ENCODE assay signal across 27 mouse cellular contexts in genomic region chr4:55453902-55454301, GRCm38 (mm10).
A peak's percentile ranks its signal among the peaks of the same experiment; 100 is the strongest.
DNase-seq lines count a peak whose midpoint lies in the region; ATAC-seq and TF ChIP-seq lines count a peak whose summit lies in the region.
"Had no signal": no experiment of that assay in that cellular context is flagged by ENCODE, and none has a peak within 500 bp of the region (broad histone marks: within the 10 kb centered on the region; RNA-seq: fewer than 3 reads in every experiment).

No protein-coding gene starts in this region.

- peak; percentile 13 to 20 for DNase-seq in cerebellum, postnatal 14 days
- DNase-seq in cerebellum, adult 2 months, result no peak
- DNase-seq in heart, adult 11 months, result no peak
- DNase-seq in limb, embryonic 14.5 days (ENCODE audit: low spot score), result peak; percentile 39
- no peak for DNase-seq in limb, embryonic 10.5 days (ENCODE audit: low spot score)
- no peak for DNase-seq in frontal cortex, postnatal 10 days (ENCODE audit: low spot score in 2 of 2)
- DNase-seq: adrenal gland, postnatal 10 days; cerebellum, postnatal 25 days; gastrocnemius, postnatal 10 days; kidney, postnatal 4 days; layer of hippocampus, adult 9-11 months; left cerebral cortex, postnatal 4 days; lung, adult 18-20 months; lung, postnatal 36 days; right cerebral cortex, postnatal 25 days; thymus, postnatal 14 days had no signal

- H3K4me3 ChIP-seq in cerebellum, adult 2 months (replicated peaks; ENCODE audit: insufficient read depth, low read depth, low read length), result no peak overlapping the region
- H3K4me3 ChIP-seq in heart, embryonic 15.5 days, result no peak overlapping the region
- H3K4me3 ChIP-seq in limb, embryonic 14.5 days (replicated peaks; ENCODE audit: low read length), result no peak overlapping the region
- H3K4me3 ChIP-seq in limb, embryonic 10.5 days, result no peak overlapping the region
- H3K4me3 ChIP-seq: heart, adult 2 months; kidney, embryonic 15.5 days; left cerebral cortex, adult 2 months; neural tube, embryonic 15.5 days had no signal

- H3K27me3 ChIP-seq in cerebellum, adult 2 months (ENCODE audit: control insufficient read depth, insufficient read depth, low read length), result no peaks in the 10 kb centered on the region
- no peaks in the 10 kb centered on the region for H3K27me3 ChIP-seq in heart, embryonic 15.5 days
- H3K27me3 ChIP-seq in limb, embryonic 14.5 days (ENCODE audit: control insufficient read depth, insufficient read depth, low read length), result no peaks in the 10 kb centered on the region
- no peaks in the 10 kb centered on the region for H3K27me3 ChIP-seq in limb, embryonic 10.5 days (ENCODE audit: low read depth, poor library complexity, severe bottlenecking)
- H3K27me3 ChIP-seq: kidney, embryonic 15.5 days; neural tube, embryonic 15.5 days had no signal

- no peak overlapping the region for H3K4me2 ChIP-seq in heart, embryonic 15.5 days
- no peak overlapping the region for H3K4me2 ChIP-seq in limb, embryonic 14.5 days (replicated peaks; ENCODE audit: low read depth, low read length, severe bottlenecking)
- H3K4me2 ChIP-seq: hindbrain, embryonic 14.5 days; kidney, embryonic 15.5 days; liver, embryonic 11.5 days; neural tube, embryonic 15.5 days had no signal

- no peaks in the 10 kb centered on the region for H3K36me3 ChIP-seq in heart, embryonic 15.5 days
- no peaks in the 10 kb centered on the region for H3K36me3 ChIP-seq in limb, embryonic 14.5 days (ENCODE audit: control insufficient read depth, insufficient read depth, low read length)
- H3K36me3 ChIP-seq in limb, embryonic 10.5 days, result no peaks in the 10 kb centered on the region
- H3K36me3 ChIP-seq: kidney, embryonic 15.5 days; neural tube, embryonic 15.5 days had no signal

- ATAC-seq in heart, embryonic 15.5 days (replicated peaks; ENCODE audit: insufficient number of reproducible peaks, insufficient read depth, low FRiP score, low read depth), result peak; percentile 76
- no peak for ATAC-seq in limb, embryonic 14.5 days (ENCODE audit: low FRiP score, low read depth)
- ATAC-seq: activated CD4-positive, CD25-positive, alpha-beta regulatory T cell, adult 4 months; CD4-positive, CD25-positive, alpha-beta regulatory T cell, adult 4 months; intestine, embryonic 16.5 days; midbrain, embryonic 16.5 days had no signal

- H3K9me3 ChIP-seq in heart, embryonic 15.5 days (replicated peaks), result no peaks in the 10 kb centered on the region
- H3K9me3 ChIP-seq in limb, embryonic 14.5 days (ENCODE audit: control insufficient read depth, low read length), result no peaks in the 10 kb centered on the region
- no peaks in the 10 kb centered on the region for H3K9me3 ChIP-seq in limb, embryonic 10.5 days (replicated peaks)
- H3K9me3 ChIP-seq: kidney, embryonic 15.5 days; neural tube, embryonic 15.5 days had no signal

- H3K9ac ChIP-seq in heart, embryonic 15.5 days, result no peak overlapping the region
- no peak overlapping the region for H3K9ac ChIP-seq in limb, embryonic 14.5 days (ENCODE audit: low read depth, low read length, severe bottlenecking)
- H3K9ac ChIP-seq: hindbrain, embryonic 14.5 days; kidney, embryonic 15.5 days; neural tube, embryonic 15.5 days had no signal

- H3K4me1 ChIP-seq in cerebellum, adult 2 months (ENCODE audit: control insufficient read depth, insufficient read depth, low read length), result no peaks in the 10 kb centered on the region
- peaks cover 16% of the 10 kb centered on the region for H3K4me1 ChIP-seq in heart, embryonic 15.5 days (replicated peaks)
- no peaks in the 10 kb centered on the region for H3K4me1 ChIP-seq in limb, embryonic 14.5 days (ENCODE audit: control insufficient read depth, insufficient read depth, low read length)
- H3K4me1 ChIP-seq in limb, embryonic 10.5 days, result no peaks in the 10 kb centered on the region
- H3K4me1 ChIP-seq: kidney, embryonic 15.5 days; neural tube, embryonic 15.5 days had no signal

- TF ChIP-seq POLR2A in cerebellum, adult 2 months (IDR thresholded peaks at IDR 0.05; ENCODE audit: borderline replicate concordance, insufficient read depth, low read length), result no peak
- no peak for TF ChIP-seq POLR2A in limb, embryonic 14.5 days (IDR thresholded peaks at IDR 0.05; ENCODE audit: borderline replicate concordance, extremely low read depth, insufficient read depth, insufficient read length)

- no peak for TF ChIP-seq CTCF in cerebellum, adult 2 months (IDR thresholded peaks at IDR 0.05; ENCODE audit: borderline replicate concordance, insufficient read depth, low read depth, low read length)

- no peak overlapping the region for H3K27ac ChIP-seq in cerebellum, adult 2 months (ENCODE audit: insufficient read depth, low read length)
- H3K27ac ChIP-seq in heart, embryonic 15.5 days, result peak overlapping the region; percentile 59
- no peak overlapping the region for H3K27ac ChIP-seq in limb, embryonic 14.5 days (replicated peaks; ENCODE audit: low read depth, low read length)
- H3K27ac ChIP-seq in limb, embryonic 10.5 days, result no peak overlapping the region
- H3K27ac ChIP-seq: heart, adult 2 months; hindbrain, embryonic 14.5 days; kidney, embryonic 15.5 days; left cerebral cortex, adult 2 months; neural tube, embryonic 15.5 days had no signal

- 16% methylated on average over 5 of the region's 5 CpGs for WGBS in cerebellum, adult 2 months
- 26% methylated on average over 5 of the region's 5 CpGs for WGBS in heart, embryonic 15.5 days
- WGBS in limb, embryonic 14.5 days, result 70% methylated on average over 5 of the region's 5 CpGs
- WGBS in limb, embryonic 10.5 days, result 87% methylated on average over 5 of the region's 5 CpGs

Comparison
In these comparisons a context has a peak if more than half of its experiments do, and no peak if none do; other contexts are left out.
1. DNase-seq: peak in cerebellum, postnatal 14 days (2 of 2) and limb, embryonic 14.5 days (single experiment); none in cerebellum, adult 2 months (0 of 2), heart, adult 11 months (single experiment), limb, embryonic 10.5 days (single experiment) and frontal cortex, postnatal 10 days (0 of 2).